Mouse (Mus musculus) myocyte (in vitro differentiated cells): Measurements from ENCODE around the gene Coq8a.

Experiments
- CEBPB ChIP-seq: IDR thresholded peaks from 2 replicates; pipeline ENCODE4 v1.6.1; 2011; ENCODE audit warnings: mild to moderate bottlenecking, moderate library complexity; ENCODE audit not compliant: poor library complexity, insufficient read depth, severe bottlenecking
- E2F4 ChIP-seq: IDR thresholded peaks from one replicate; pipeline ENCODE4 v1.6.1; 2011; ENCODE audit warnings: mild to moderate bottlenecking, control low read depth, moderate library complexity; ENCODE audit not compliant: insufficient read depth
- MAX ChIP-seq: IDR thresholded peaks from one replicate; pipeline ENCODE4 v1.6.1; 2011; ENCODE audit warnings: low read depth, mild to moderate bottlenecking, control low read depth
- MYOD1 ChIP-seq, 3 experiments: IDR thresholded peaks; one replicate each; pipeline ENCODE4 v1.6.1; 2011; ENCODE audit warnings: control low read depth in 2 of 3, low read depth in 2 of 3, mild to moderate bottlenecking in 2 of 3, moderate library complexity in 1 of 3; ENCODE audit not compliant: insufficient read length in 2 of 3, control insufficient read depth in 1 of 3
- MYOG ChIP-seq, 3 experiments: IDR thresholded peaks; one replicate each; pipeline ENCODE4 v1.6.1; 2011; ENCODE audit warnings: control low read depth in 2 of 3, low read depth in 2 of 3, mild to moderate bottlenecking in 2 of 3; ENCODE audit not compliant: insufficient read length in 2 of 3, control insufficient read depth in 1 of 3, insufficient read depth in 1 of 3
- POLR2A ChIP-seq: IDR thresholded peaks from one replicate; pipeline ENCODE4 v1.6.1; 2011; ENCODE audit warnings: low read depth, mild to moderate bottlenecking, control low read depth, moderate library complexity; ENCODE audit not compliant: insufficient read length
- POLR2AphosphoS2 ChIP-seq: IDR thresholded peaks from one replicate; pipeline ENCODE4 v1.6.1; 2011; ENCODE audit warnings: low read depth, control low read depth; ENCODE audit not compliant: insufficient read length
- REST ChIP-seq: IDR thresholded peaks from one replicate; pipeline ENCODE4 v1.6.1; 2011; ENCODE audit warnings: mild to moderate bottlenecking, control low read depth, moderate library complexity; ENCODE audit not compliant: insufficient read depth, insufficient read length
- SRF ChIP-seq: IDR thresholded peaks from one replicate; pipeline ENCODE4 v1.6.1; 2011; ENCODE audit warnings: low read depth; ENCODE audit not compliant: control insufficient read depth, insufficient read length
- TCF12 ChIP-seq: IDR thresholded peaks from one replicate; pipeline ENCODE4 v1.6.1; 2011; ENCODE audit warnings: mild to moderate bottlenecking, control low read depth; ENCODE audit not compliant: poor library complexity, insufficient read depth, severe bottlenecking
- TCF3 ChIP-seq: IDR thresholded peaks from one replicate; pipeline ENCODE4 v1.6.1; 2011; ENCODE audit warnings: low read depth, control low read depth; ENCODE audit not compliant: insufficient read length
- USF1 ChIP-seq: IDR thresholded peaks from one replicate; pipeline ENCODE4 v1.6.1; 2011; ENCODE audit warnings: low read depth, mild to moderate bottlenecking, control low read depth, moderate library complexity

GRCm38 (mm10) chr1:180225500-180226220 lies 26.3 kb upstream of the Coq8a start:
- no peak for TF ChIP-seq TCF12
- no peak for TF ChIP-seq MYOG (IDR thresholded peaks at IDR 0.05; ENCODE audit: control insufficient read depth in 1 of 3, insufficient read depth in 1 of 3, insufficient read length in 2 of 3, low read depth in 2 of 3)
- TF ChIP-seq POLR2A, result no peak
- TF ChIP-seq MAX, result no peak
- no peak for TF ChIP-seq CEBPB
- TF ChIP-seq POLR2AphosphoS2, result no peak
- no peak for TF ChIP-seq TCF3
- TF ChIP-seq REST, result no peak
- TF ChIP-seq MYOD1 (IDR thresholded peaks at IDR 0.05; ENCODE audit: control insufficient read depth in 1 of 3, insufficient read length in 2 of 3, low read depth in 2 of 3), result no peak
- no peak for TF ChIP-seq USF1
- TF ChIP-seq SRF, result no peak
- no peak for TF ChIP-seq E2F4
